Mouse (Mus musculus) bone marrow, adult 2 months (tissue): Measurements from ENCODE around the gene Mitf. TPM values are rescaled to one million over a fixed set of nuclear protein-coding genes. Genes with fewer than 3 reads are reported as not detected.

Experiments
- H3K27ac ChIP-seq: fragments of 200-500 bp; 2 replicates; pipeline ENCODE4 v1.5.1; 2012; ENCODE audit warnings: low read depth, mild to moderate bottlenecking, control low read depth, inconsistent platforms, low read length; ENCODE audit not compliant: control insufficient read depth, poor library complexity, insufficient read depth
- H3K4me1 ChIP-seq: fragments of 200-500 bp; 2 replicates; pipeline ENCODE4 v1.6.1; 2011; ENCODE audit warnings: low read length; ENCODE audit not compliant: control insufficient read depth, insufficient read depth
- H3K4me3 ChIP-seq: fragments of 200-500 bp; replicated peaks from 2 replicates; pipeline ENCODE3; 2011; ENCODE audit warnings: mild to moderate bottlenecking, low read depth, low read length, control low read depth; ENCODE audit not compliant: control insufficient read depth
- CTCF ChIP-seq: fragments of 200-500 bp; IDR thresholded peaks from 2 replicates; pipeline ENCODE4 v1.5.1; 2011; ENCODE audit warnings: low read length, control low read depth; ENCODE audit not compliant: control insufficient read depth, insufficient read depth
- POLR2A ChIP-seq: fragments of 200-500 bp; IDR thresholded peaks from 2 replicates; pipeline ENCODE4 v1.6.1; 2011; ENCODE audit warnings: low read depth, mild to moderate bottlenecking, control low read depth, low read length, borderline replicate concordance; ENCODE audit not compliant: control insufficient read depth
- WGBS: fragments of 180-500 bp; shearing (Covaris S2); methylation state at CpG from one replicate; pipeline ENCODE4 v1.1.7; 2018; 5-methylcytosine and 5-hydroxymethylcytosine counted together
- polyA plus RNA-seq: library from polyadenylated mRNA; stranded (reverse); fragments of >200 nt; gene quantifications from 2 replicates; pipeline ENCODE4 v1.2.4, GENCODE M21; 2011; ENCODE audit warnings: low replicate concordance; ENCODE audit not compliant: missing spikeins, insufficient read depth, insufficient read length

Mitf gene
- polyA plus RNA-seq, 1 experiment, result 1.2 TPM

GRCm38 (mm10) chr6:97937897-97938614 is 131.2 kb downstream of the Mitf start:
- WGBS, result 86% methylated on average over 11 of the region's 11 CpGs

GRCm38 (mm10) chr6:97940916-97941315 is 134.1 kb downstream of the Mitf start:
- Histone ChIP-seq H3K27ac (no peak overlapping the region), H3K4me3 (no peak overlapping the region), H3K4me1 (no peaks in the 10 kb centered on the region)
- TF ChIP-seq POLR2A (no peak), CTCF (no peak)
- 84% methylated on average over 12 of the region's 12 CpGs for WGBS

More at GRCm38 (mm10) chr6:97937897-97938614, 131.2 kb downstream of the Mitf start:
- Histone ChIP-seq H3K4me1 (no peaks in the 10 kb centered on the region), H3K27ac (no peak overlapping the region), H3K4me3 (no peak overlapping the region)
- TF ChIP-seq CTCF, result no peak
- TF ChIP-seq POLR2A, result no peak

GRCm38 (mm10) chr6:97950033-97950881 is 143.4 kb downstream of the Mitf start:
- WGBS, result 84% methylated on average over 13 of the region's 13 CpGs

DNA sequence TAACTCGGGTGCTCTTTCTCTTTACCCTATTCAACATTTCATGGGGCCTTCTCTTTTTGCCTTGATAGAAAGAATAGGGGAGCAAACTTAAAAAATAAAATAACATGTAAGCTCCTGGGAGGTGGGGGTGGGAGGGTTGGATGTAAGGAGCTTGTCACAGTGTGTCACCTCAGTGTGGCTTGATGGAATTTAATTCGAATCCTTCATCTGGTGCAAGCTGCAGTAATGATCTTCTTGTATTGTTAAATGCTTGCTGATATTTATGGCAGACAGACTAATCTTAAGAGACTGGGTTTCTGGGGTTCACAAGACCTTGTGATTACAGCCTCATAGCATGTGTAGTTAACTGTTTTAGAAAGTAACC is 144.0 kb downstream of the Mitf start:
- no peak for TF ChIP-seq POLR2A
- TF ChIP-seq CTCF, result no peak

More at GRCm38 (mm10) chr6:97950033-97950881, 143.4 kb downstream of the Mitf start:
- Histone ChIP-seq H3K27ac (no peak overlapping the region), H3K4me3 (no peak overlapping the region), H3K4me1 (no peaks in the 10 kb centered on the region)
- TF ChIP-seq CTCF, result no peak
- TF ChIP-seq POLR2A, result no peak

DNA sequence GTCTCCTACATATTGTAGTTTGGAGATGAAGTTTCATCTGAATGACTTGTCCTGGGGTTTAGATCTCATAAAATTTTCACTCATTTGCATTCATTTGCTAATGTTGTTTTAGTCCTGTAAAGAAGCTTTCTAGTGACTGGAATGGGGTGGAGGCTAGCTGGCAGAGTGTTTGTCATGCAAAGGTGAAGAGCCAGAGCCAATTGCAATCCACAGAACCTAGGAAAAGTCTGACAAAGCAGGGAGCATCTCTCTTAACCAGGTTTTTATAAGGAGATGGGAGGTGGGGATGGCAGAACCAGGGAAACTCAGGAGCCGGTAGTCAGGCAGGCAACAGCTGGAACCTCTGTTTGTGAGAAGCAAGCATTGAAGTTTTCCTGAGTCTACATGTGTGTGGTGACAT is 144.9 kb downstream of the Mitf start:
- TF ChIP-seq CTCF, result no peak
- no peak for TF ChIP-seq POLR2A
- H3K4me1 ChIP-seq, result no peaks in the 10 kb centered on the region
- H3K27ac ChIP-seq, result no peak overlapping the region
- WGBS, result 100% methylated on average over 1 of the region's 1 CpGs
- no peak overlapping the region for H3K4me3 ChIP-seq

More for the DNA sequence above, 144.0 kb downstream of the Mitf start:
- Histone ChIP-seq H3K4me3 (no peak overlapping the region), H3K27ac (no peak overlapping the region), H3K4me1 (no peaks in the 10 kb centered on the region)
- WGBS, result 81% methylated on average over 2 of the region's 2 CpGs

DNA sequence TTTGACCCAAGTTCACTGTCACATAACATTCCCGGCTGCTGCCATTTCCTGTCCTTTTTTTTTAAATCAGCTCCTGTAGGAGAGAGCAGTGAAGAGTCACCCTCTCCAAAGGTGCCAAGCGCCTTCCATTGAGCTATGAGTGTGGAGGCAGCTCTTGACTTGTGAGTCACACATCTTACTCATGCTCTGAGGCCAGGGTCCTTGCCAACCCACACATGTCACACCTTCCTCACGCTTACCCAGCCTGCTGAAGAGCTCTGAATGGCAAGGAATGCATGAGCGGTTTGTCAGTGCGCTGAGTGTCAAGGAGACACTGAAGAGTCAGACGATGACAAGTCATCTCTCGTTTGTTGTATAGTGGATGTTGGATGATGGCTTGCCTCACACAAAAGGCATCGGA is 146.0 kb downstream of the Mitf start:
- Histone ChIP-seq H3K4me3 (no peak overlapping the region), H3K27ac (no peak overlapping the region), H3K4me1 (no peaks in the 10 kb centered on the region)
- TF ChIP-seq CTCF (no peak), POLR2A (no peak)
- 86% methylated on average over 8 of the region's 8 CpGs for WGBS

DNA sequence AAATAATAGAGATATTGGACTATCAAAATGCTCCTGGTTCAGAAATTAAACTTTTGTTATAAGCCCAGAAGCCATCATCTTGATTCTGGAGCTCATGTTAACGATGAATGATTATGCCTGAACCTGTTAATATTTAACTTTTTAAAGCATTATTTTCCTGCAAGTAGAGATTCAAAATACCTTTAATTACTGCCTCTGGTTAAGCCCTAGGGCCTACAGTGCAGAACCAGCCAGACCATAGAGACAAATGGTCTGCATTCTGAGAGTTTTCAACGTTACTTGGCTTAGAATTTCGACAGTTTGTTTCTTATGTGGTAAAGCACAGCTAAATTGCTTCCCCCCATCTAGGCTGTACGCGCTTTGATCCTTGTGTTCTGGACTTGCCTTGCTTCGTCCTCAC is 149.3 kb downstream of the Mitf start:
- TF ChIP-seq CTCF (no peak), POLR2A (no peak)
- WGBS, result 83% methylated on average over 6 of the region's 6 CpGs

DNA sequence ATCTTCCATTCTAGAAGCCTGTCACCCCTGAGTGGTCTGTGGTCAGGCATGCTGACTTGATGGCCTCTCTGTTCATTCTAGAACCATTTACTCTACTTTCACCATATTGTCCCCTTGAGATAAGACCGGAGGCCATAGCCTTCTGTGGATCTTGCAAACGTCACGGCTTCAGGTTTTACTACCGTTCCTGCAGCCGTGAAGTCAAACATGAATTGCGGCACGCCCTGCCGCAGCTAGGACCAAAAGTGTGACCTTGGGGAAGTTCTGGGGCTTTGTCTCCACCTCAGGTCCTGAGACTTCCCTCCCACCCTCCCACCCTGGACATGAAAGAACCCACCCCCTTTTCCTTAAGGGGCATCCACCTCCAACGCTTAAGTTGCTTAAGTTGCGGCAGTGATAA is 149.8 kb downstream of the Mitf start:
- 87% methylated on average over 10 of the region's 10 CpGs for WGBS
- no peaks in the 10 kb centered on the region for H3K4me1 ChIP-seq

More for the DNA sequence above, 149.3 kb downstream of the Mitf start:
- H3K4me3 ChIP-seq, result no peak overlapping the region
- H3K4me1 ChIP-seq, result no peaks in the 10 kb centered on the region
- H3K27ac ChIP-seq, result no peak overlapping the region

More for the DNA sequence above, 149.8 kb downstream of the Mitf start:
- H3K4me3 ChIP-seq, result no peak overlapping the region
- H3K27ac ChIP-seq, result no peak overlapping the region
- TF ChIP-seq CTCF (no peak), POLR2A (no peak)
